Mouse (Mus musculus) megakaryocyte, adult 5-6 weeks (primary cell): ENCODE results near the gene Col16a1. TPM values are rescaled to one million over a fixed set of nuclear protein-coding genes. Genes with fewer than 3 reads are reported as not detected.
A peak's percentile ranks its signal among the peaks of the same experiment; 100 is the strongest.

Source experiments
- ATAC-seq: 2 replicates; pipeline ENCODE4 v1.8.0; 2016; ENCODE audit warnings: mild to moderate bottlenecking, inconsistent platforms; ENCODE audit not compliant: poor library complexity, severe bottlenecking
- total RNA-seq, 2 experiments: library from RNA; stranded (forward) in 1 of 2; stranded (reverse) in 1 of 2; fragments of 153-499, 151-499 nt in 1 of 2; fragments of 221-1000, 200-1000 nt in 1 of 2; gene quantifications; 2 replicates each; pipeline versions ENCODE4 v1.2.3 to v1.2.4; 2015 to 2017

Col16a1 gene
- total RNA-seq, 2 experiments from 2014 or later, result not detected

DNA sequence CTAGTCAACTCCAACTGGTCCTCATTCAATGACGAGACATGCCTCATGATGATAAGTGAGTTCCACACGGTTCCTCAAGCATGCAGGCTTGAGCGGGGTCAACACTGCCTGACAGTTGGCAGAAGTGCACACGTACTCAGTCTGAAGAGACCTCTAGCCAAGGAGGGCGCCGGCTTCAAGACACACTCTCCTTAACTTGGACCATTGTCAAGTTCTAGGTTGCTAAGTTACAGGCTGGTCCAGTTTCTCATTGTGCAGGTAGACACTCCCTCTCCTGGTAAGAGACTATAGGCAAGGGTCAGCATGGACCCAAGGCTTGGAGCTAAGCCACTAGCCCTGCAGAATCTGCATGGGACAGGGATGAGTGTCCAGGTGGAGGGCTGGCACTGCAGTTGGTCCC is 77.5 kb downstream of the Col16a1 start:
- no peak for ATAC-seq

DNA sequence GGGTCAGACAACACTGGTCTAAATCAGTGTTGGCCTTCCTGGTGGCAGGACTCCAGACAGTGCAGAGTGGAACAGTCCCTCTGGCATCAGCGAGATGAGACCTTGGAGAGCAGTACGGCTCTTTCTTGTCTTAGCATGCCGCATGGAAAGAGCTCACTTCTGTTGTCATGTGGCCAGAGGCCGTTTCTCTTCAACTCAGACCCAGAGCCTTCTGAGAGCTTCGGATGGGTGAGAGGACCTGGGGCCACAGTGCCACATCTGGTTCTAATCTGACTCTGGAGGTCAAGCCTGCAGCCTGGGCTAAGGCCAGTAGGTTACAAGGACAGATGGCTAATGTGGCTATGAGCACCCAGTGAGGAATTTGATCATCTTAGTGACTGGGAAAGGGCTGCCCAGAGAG is 78.3 kb downstream of the Col16a1 start:
- ATAC-seq, result no peak

DNA sequence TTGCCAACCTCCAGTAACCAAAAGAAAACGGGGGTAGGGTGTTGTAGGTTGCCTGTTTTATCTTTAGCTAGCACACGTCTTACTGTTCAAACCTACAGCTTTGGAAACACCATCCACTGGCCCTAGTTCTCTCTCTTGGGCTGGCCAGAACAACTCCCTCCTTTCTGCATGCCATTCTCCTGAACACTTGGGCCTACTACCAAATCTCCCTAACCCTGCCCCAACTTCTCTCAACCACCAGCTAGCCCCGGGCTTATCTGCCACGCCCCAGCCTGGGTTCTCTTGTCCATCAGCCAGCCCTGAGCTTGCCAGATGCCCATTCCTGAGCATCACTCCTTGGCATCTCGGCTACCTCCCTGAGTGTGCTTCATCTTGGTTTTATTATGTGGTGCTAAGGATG is 81.3 kb downstream of the Col16a1 start:
- no peak for ATAC-seq

DNA sequence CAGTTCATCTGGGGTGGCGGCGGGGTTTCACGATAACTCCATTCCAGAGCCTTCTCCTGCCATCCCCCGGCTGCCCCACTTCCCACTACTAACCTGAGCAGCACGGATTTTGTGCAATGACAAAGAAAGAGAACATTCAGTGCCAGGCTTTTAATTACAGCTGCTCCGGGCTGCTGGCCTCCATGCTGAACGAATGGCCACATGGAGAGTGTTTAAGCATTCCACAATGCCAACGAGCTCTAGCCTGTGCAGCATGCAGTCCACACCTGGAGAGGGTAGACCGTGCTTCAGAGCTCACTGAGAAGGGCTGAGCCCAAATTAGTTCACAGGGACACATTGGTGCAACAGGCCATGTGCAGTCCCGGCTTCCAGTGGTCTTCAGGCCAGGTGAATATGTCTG is 82.4 kb downstream of the Col16a1 start:
- ATAC-seq, result no peak

DNA sequence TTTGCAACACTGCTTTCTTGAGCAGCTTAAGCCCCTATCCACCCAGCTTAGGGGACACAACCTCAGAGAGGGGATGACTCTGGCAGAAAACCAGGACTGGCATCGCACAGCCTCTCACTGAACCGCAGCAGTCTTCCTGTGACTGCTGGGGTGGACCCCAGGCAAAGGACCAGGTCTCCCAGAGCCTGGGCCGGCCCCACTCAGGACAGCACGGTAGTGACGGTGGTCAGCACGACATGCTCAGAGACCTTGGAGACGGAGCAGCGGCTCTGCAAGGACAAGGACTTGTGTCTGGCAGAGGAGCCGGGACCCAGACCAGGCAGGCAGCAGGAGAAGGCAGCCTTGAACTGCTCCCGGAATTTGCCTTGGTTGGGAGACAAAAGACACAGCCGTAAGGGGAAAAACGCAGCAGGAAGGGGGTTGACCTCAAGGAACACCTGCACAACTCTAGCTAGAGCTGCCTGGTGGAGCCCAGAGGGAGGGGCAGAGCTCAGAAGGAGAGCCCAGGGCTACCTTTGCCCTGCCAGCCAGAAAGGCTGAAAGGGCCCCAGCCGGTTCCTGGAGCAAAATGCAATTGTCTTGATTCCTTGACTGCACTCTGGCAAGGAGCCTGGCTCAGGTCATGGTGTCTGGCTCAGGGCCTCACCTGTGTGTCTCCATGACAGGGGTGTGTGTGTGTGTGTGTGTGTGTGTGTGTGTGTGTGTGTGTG is 83.2 kb downstream of the Col16a1 start:
- no peak for ATAC-seq

DNA sequence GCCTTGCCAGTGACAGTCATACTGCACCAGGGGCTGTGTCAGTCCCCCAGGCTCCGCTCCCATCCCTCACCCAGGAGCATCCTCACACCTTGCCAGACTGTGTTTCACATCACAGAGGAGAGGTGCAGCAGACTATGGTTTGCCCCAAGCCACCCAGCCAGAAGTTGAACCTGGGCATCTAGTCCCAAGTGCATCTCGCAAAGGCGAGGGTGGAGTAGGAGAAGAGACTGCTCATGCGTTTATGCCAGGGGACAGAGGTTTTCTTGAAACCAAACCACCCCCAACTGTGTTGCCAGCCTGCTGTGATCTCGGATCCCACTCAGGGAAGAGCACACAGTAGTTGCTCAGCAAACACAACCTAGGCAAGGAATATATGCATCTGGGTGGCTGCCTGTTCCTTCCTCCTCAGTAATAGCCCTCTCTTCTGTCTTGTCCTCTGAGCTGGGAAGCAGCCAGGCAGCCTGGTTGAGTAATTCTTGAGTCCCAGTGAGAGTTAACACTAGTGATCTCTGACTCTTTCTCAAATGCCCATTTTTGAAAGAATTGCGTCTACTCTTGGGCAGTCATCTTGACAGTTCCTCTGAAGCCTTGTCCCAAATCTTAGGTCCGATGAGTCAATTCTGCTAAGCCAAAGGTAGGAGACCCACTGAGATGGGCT is 83.9 kb downstream of the Col16a1 start:
- ATAC-seq, result no peak

DNA sequence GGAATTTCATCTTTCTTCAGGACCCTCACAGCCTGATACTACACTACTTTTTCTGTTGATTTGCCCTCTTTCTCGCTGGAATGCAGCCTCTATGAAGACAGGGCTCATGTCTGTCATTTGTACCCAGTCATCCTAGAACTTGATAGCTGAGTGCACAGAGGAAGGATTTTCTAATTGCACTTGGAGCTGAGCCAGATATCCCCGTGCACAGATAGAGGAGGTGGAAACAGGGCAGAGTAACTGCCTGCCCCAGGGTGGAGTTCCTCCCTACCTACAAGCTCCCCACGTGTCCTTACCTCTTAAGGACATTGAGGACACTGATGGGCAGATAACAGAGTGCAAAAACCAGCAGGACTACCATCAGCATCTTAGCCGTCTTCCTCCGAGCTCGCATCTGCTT is 85.8 kb downstream of the Col16a1 start:
- no peak for ATAC-seq

DNA sequence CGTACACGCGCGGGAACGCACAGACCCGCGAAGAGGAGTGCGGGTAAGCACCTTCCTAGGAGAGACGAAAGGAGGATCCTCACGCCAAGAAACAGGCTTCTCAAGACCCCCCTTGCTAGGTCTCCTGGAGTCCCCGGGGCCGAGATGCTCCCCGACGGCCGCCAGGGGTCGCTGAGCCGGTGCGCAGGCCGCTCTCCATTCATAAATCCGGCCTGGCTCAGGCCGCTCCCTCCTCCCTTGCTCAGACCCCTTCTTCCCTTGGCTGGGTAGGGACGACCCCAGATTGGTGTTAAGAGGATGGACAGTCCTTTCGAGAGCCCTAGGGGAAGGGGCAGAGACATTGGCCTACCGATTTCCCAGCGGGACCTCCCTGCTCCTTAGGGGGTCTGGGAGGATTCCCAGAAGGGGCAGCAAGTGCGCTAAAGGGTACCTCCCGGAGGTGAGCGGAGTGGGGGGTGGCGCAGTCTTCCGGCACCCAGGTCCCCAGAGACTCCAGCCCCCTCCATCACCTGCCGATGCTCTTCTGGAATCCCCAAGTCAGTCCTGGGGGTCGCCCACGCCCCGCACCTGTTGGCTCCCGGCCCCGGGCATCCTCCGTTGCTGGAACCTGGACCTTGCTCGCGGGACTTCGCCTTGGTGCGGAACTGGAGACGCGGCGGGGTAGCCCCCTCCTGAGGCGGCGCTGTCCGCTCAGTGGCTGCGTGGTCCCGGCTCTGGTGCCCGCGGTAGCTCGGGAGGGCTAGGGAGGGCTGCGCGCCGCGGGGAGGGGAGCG is 91.0 kb downstream of the Col16a1 start:
- peak; percentile 93 for ATAC-seq

DNA sequence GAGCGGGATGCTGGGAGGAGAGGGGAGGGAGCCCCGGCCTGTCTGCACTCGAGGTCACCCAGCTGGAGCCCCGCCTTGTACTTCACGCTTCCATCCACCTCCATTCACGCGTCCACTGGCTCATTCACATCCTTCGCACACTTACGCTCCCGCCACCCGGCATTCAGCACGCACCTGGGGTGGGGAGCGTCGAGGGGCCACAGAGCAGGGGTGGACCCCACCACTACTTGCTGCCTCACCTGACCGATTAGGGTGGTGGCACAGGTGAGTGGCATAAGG is 91.5 kb downstream of the Col16a1 start, which contains the start of gene Hcrtr1:
Hcrtr1 (minus strand) TSS at position 146 of the 279 bp plus-strand sequence.
- no peak for ATAC-seq

DNA sequence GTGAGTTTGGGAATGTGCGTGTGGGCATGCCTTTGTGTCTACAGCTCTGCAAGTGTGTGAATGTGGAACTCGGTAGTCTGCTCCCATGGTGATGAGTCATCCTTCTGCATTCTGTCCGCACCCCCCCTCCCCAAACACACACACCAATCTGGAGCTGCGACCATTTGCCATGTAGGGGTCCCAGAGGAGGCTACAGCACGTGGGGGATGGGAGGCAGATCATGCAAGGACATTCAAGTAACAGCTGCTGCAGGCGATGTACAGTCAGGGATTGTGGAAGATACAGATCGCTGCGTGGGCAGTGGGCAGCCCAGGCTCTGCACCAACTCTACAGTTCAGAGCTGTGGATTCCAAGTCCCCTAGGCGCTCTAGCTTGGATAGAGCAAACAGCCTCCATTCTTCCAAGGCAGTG is 93.4 kb downstream of the Col16a1 start:
- no peak for ATAC-seq

DNA sequence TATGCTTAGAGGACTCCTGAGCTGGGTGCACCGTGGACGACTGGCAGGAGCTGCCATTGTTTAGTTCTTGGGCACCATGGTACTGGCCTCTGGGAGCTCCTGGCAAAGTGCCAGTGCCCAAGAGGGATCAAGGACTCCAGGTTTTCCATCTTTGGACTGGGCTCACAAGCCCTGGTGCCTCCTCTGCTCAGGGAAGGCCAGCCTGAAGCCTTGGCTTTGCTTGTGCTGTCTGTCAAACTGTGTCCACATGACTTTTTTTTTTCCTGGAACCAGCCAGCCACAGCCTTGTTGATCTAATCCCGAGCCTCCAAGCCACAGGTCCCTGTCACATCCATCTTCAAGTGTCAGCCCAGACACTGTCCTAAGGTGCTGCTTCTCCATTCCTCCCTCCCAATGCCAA is 94.1 kb downstream of the Col16a1 start:
- no peak for ATAC-seq

DNA sequence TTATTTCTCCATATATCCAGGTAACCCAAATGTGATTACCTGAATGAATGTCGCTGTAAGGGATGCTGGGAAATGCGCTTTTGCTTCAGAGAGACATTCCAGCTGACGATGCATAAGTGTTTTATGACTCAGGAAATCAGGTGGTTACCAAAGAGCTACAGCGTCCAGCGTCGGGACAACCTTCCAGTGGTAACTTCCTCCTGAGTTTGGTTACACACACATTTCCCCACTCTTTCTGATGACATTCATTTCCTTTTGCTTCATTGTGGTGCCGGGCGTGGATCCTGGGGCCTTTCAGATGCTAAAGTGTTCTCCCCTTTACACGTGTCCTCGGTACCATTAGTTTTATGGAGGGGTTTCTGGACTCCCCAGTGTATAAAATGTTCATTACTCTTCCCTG is 100.8 kb downstream of the Col16a1 start:
- ATAC-seq, result peak; percentile 99

Other genes with a start within 250 kb of the Col16a1 start
- gene Ptp4a2, start 236.6 kb upstream of the Col16a1 start, total RNA-seq (2015), result 363 and 365 TPM in 2 replicates
- 430 and 463 TPM in 2 replicates for gene Ptp4a2, start 236.6 kb upstream of the Col16a1 start, total RNA-seq (2017)
- gene Spocd1, start 118.6 kb upstream of the Col16a1 start, total RNA-seq (2015), result 0.18 and 0.36 TPM in 2 replicates
- gene Spocd1, start 118.6 kb upstream of the Col16a1 start, total RNA-seq (2017), result 0.08 and 0.44 TPM in 2 replicates
- not detected in 2 replicates for gene Adgrb2, start 63.0 kb upstream of the Col16a1 start, total RNA-seq (2015)
- gene Adgrb2, start 63.0 kb upstream of the Col16a1 start, total RNA-seq (2017), result 0.04 and 1.9 TPM in 2 replicates
- gene Pef1, start 54.7 kb downstream of the Col16a1 start, total RNA-seq (2015), result 53.1 TPM in 2 replicates
- gene Pef1, start 54.7 kb downstream of the Col16a1 start, total RNA-seq (2017), result 12.3 and 18.0 TPM in 2 replicates
- not detected in 2 replicates for gene Hcrtr1, start 91.5 kb downstream of the Col16a1 start, total RNA-seq (2015)
- not detected in 2 replicates for gene Hcrtr1, start 91.5 kb downstream of the Col16a1 start, total RNA-seq (2017)
- 11.4 and 12.3 TPM in 2 replicates for gene Tinagl1, start 127.3 kb downstream of the Col16a1 start, total RNA-seq (2015)
- 8.3 and 13.7 TPM in 2 replicates for gene Tinagl1, start 127.3 kb downstream of the Col16a1 start, total RNA-seq (2017)
- not detected in 2 replicates for gene Gm853, start 174.6 kb downstream of the Col16a1 start, total RNA-seq (2015)
- gene Gm853, start 174.6 kb downstream of the Col16a1 start, total RNA-seq (2017), result not detected in 2 replicates
- gene Serinc2, start 231.4 kb downstream of the Col16a1 start, total RNA-seq (2015), result 0.16 and 0.27 TPM in 2 replicates
- not detected in 2 replicates for gene Serinc2, start 231.4 kb downstream of the Col16a1 start, total RNA-seq (2017)